Mouse (Mus musculus) MEL (cell line): ENCODE results near the gene Cebpzos. TPM values are rescaled to one million over a fixed set of nuclear protein-coding genes. Genes with fewer than 3 reads are reported as not detected.

Experiments
- DNase-seq: peaks from one replicate; pipeline ENCODE4 v3.0.0; 2011; ENCODE audit warnings: low read depth, low spot score
- H3K27ac ChIP-seq: 2 replicates; pipeline ENCODE4 v1.5.1; 2012; ENCODE audit warnings: low read depth, mild to moderate bottlenecking, control low read depth, low read length, moderate library complexity; ENCODE audit not compliant: control insufficient read depth
- H3K27me3 ChIP-seq, 2 experiments: fragments of 150-350 bp in 1 of 2; sonication (generic) in 1 of 2; 2 replicates each; pipeline ENCODE4 v1.6.1; 2012; ENCODE audit warnings: low read length in 2 of 2, mild to moderate bottlenecking in 2 of 2, improper control_type of control experiment in 1 of 2, moderate library complexity in 1 of 2; ENCODE audit not compliant: insufficient read depth in 2 of 2, control insufficient read depth in 1 of 2
- H3K36me3 ChIP-seq, 2 experiments: 2 replicates each; pipeline ENCODE4 v1.6.1; 2012 to 2014; ENCODE audit warnings: low read length in 2 of 2, improper control_type of control experiment in 1 of 2, inconsistent platforms in 1 of 2, mild to moderate bottlenecking in 1 of 2; ENCODE audit not compliant: insufficient read depth in 2 of 2, control insufficient read depth in 1 of 2
- H3K4me1 ChIP-seq, 2 experiments: fragments of 150-350 bp in 1 of 2; sonication (generic) in 1 of 2; 2 replicates each; pipeline ENCODE4 v1.6.1; 2012; ENCODE audit warnings: low read length in 2 of 2, improper control_type of control experiment in 1 of 2, mild to moderate bottlenecking in 1 of 2; ENCODE audit not compliant: insufficient read depth in 2 of 2, control insufficient read depth in 1 of 2
- H3K4me3 ChIP-seq, 2 experiments: fragments of 150-350 bp in 1 of 2; sonication (generic) in 1 of 2; 2 replicates each; pipeline ENCODE4 v1.5.1; 2012; ENCODE audit warnings: low read depth in 2 of 2, low read length in 2 of 2, mild to moderate bottlenecking in 2 of 2, moderate library complexity in 2 of 2, control low read depth in 1 of 2, improper control_type of control experiment in 1 of 2; ENCODE audit not compliant: control insufficient read depth in 1 of 2, insufficient read depth in 1 of 2
- H3K79me2 ChIP-seq: 2 replicates; pipeline ENCODE4 v1.6.1; 2012; ENCODE audit warnings: mild to moderate bottlenecking, low read length, moderate library complexity; ENCODE audit not compliant: control insufficient read depth, poor library complexity, insufficient read depth
- H3K9ac ChIP-seq: 2 replicates; pipeline ENCODE4 v1.6.1; 2012; ENCODE audit warnings: low read depth, mild to moderate bottlenecking, control low read depth, low read length, moderate library complexity; ENCODE audit not compliant: control insufficient read depth, poor library complexity, severe bottlenecking
- H3K9me3 ChIP-seq: fragments of 150-350 bp; sonication (generic); replicated peaks from 2 replicates; pipeline ENCODE4 v1.6.1; 2012; ENCODE audit warnings: mild to moderate bottlenecking, low read length, improper control_type of control experiment, moderate library complexity; ENCODE audit not compliant: insufficient read depth
- GABPA ChIP-seq: IDR thresholded peaks from 2 replicates; pipeline ENCODE4 v1.6.1; 2012; ENCODE audit warnings: low read depth, mild to moderate bottlenecking, inconsistent platforms, low read length, improper control_type of control experiment, moderate library complexity
- GATA1 ChIP-seq: IDR thresholded peaks from 2 replicates; pipeline ENCODE4 v1.6.1; 2011; ENCODE audit warnings: low read depth, low read length, improper control_type of control experiment
- KAT2A ChIP-seq: conservative IDR thresholded peaks from 2 replicates; pipeline ENCODE4 v1.6.1; 2012; ENCODE audit warnings: low read depth, low read length, improper control_type of control experiment, inconsistent platforms
- MYC ChIP-seq: IDR thresholded peaks from 2 replicates; pipeline ENCODE4 v1.6.1; 2011; ENCODE audit warnings: low read depth, mild to moderate bottlenecking, low read length, improper control_type of control experiment, moderate library complexity
- POLR2A ChIP-seq, 2 experiments: IDR thresholded peaks; 2 replicates each; pipeline ENCODE4 v1.6.1; 2011 to 2012; ENCODE audit warnings: low read length in 2 of 2, mild to moderate bottlenecking in 2 of 2, control low read depth in 1 of 2, improper control_type of control experiment in 1 of 2, low read depth in 1 of 2, moderate library complexity in 1 of 2; ENCODE audit not compliant: control insufficient read depth in 1 of 2, insufficient read depth in 1 of 2, poor library complexity in 1 of 2
- POLR2AphosphoS2 ChIP-seq: IDR thresholded peaks from 2 replicates; pipeline ENCODE4 v1.6.1; 2011; ENCODE audit warnings: low read length, improper control_type of control experiment
- POLR2AphosphoS5 ChIP-seq: IDR thresholded peaks from 2 replicates; pipeline ENCODE4 v1.6.1; 2012; ENCODE audit warnings: low read depth, borderline replicate concordance, mild to moderate bottlenecking, inconsistent platforms, low read length, moderate library complexity, mixed read lengths
- TBP ChIP-seq: IDR thresholded peaks from 2 replicates; pipeline ENCODE4 v1.8.0; 2011; ENCODE audit warnings: low read depth, low read length, improper control_type of control experiment
- UBTF ChIP-seq: IDR thresholded peaks from 2 replicates; pipeline ENCODE4 v1.6.1; 2012; ENCODE audit warnings: low read depth, mild to moderate bottlenecking, inconsistent platforms, low read length, improper control_type of control experiment, moderate library complexity, borderline replicate concordance; ENCODE audit not compliant: insufficient read depth
- ZC3H11A ChIP-seq: IDR thresholded peaks from 2 replicates; pipeline ENCODE4 v1.6.1; 2012; ENCODE audit warnings: low read depth, mild to moderate bottlenecking, inconsistent platforms, low read length, improper control_type of control experiment
- ZKSCAN1 ChIP-seq: IDR thresholded peaks from 2 replicates; pipeline ENCODE4 v1.6.1; 2012; ENCODE audit warnings: low read depth, mild to moderate bottlenecking, inconsistent platforms, low read length, improper control_type of control experiment, moderate library complexity
- ZMIZ1 ChIP-seq: IDR thresholded peaks from 2 replicates; pipeline ENCODE4 v1.6.1; 2012; ENCODE audit warnings: low read depth, mild to moderate bottlenecking, inconsistent platforms, low read length, improper control_type of control experiment, moderate library complexity
- ZNF384 ChIP-seq: IDR thresholded peaks from 2 replicates; pipeline ENCODE4 v1.6.1; 2012; ENCODE audit warnings: low read depth, mild to moderate bottlenecking, inconsistent platforms, low read length, improper control_type of control experiment
- polyA plus RNA-seq, 2 experiments: library from polyadenylated mRNA; stranded (reverse) in 1 of 2; unstranded in 1 of 2; fragments of >175 nt in 1 of 2; fragments of >200 nt in 1 of 2; gene quantifications; 2 replicates each; pipeline versions ENCODE4 v1.2.1 to v1.2.4; 2012; ENCODE audit warnings: low replicate concordance in 2 of 2, low read depth in 1 of 2; ENCODE audit not compliant: insufficient read length in 2 of 2, insufficient read depth in 1 of 2, missing spikeins in 1 of 2
- total RNA-seq: library from RNA; depleted of rRNA; stranded (reverse); fragments of 300-350 nt; gene quantifications from 2 replicates; pipeline ENCODE4 v1.2.3, GENCODE M21; 2012; rRNA removed

The Cebpzos gene
- total and polyA plus RNA-seq, 3 experiments = 18.9 to 30.2 TPM; not detected in 1

DNA sequence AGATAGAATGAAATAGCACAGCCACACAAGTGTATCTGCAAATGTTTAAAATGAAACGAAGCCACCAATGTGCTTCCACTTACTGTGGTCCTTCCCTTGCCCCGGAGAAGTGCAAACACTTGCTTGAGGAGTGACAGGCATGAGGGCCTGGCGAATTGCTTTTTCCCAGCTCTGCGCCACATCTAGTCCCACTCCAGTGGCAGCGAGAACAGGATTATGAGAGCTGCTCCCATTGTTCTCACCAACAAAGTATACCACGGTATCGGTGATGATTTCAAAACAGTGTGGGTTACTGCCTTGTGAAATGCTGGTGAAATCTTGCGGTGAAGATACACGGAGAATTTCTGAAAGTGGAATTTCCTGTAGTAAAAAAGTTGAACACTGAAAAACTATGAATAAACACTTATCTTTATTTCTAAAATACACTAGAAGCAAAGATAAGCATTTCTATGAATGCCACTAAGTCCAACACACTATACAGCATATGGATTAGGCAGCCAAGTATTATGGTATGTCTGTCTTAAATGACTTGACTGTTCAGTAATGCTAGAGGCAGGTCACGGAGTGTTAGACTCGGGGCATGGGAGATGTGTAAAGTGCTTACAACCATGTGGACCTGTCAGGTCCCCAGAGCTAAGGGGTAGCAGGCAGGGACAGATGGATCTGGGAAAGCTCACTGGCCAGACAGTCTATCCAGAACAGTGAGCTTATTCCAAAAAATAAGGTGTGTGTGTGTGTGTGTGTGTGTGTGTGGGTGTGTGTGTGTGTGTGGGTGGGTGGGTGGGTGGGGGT is 50.0 kb downstream of the Cebpzos start:
- H3K4me1 ChIP-seq = no peaks in the 10 kb centered on the region
- H3K4me3 ChIP-seq = no peak overlapping the region
- H3K79me2 ChIP-seq = no peaks in the 10 kb centered on the region
- H3K27ac ChIP-seq = no peak overlapping the region
- H3K9me3 ChIP-seq = no peaks in the 10 kb centered on the region
- no peak overlapping the region for H3K9ac ChIP-seq
- H3K27me3 ChIP-seq = no peaks in the 10 kb centered on the region
- H3K36me3 ChIP-seq = no peaks in the 10 kb centered on the region
- TF ChIP-seq GABPA (no peak), ZC3H11A (no peak), POLR2A (IDR thresholded peaks at IDR 0.05; ENCODE audit: control insufficient read depth in 1 of 2, insufficient read depth in 1 of 2, low read depth in 1 of 2, low read length in 2 of 2, poor library complexity in 1 of 2) (no peak), MYC (no peak), GATA1 (no peak), ZKSCAN1 (no peak), KAT2A (no peak), POLR2AphosphoS5 (no peak), ZNF384 (no peak), TBP (no peak), UBTF (no peak)
- no peak for DNase-seq

DNA sequence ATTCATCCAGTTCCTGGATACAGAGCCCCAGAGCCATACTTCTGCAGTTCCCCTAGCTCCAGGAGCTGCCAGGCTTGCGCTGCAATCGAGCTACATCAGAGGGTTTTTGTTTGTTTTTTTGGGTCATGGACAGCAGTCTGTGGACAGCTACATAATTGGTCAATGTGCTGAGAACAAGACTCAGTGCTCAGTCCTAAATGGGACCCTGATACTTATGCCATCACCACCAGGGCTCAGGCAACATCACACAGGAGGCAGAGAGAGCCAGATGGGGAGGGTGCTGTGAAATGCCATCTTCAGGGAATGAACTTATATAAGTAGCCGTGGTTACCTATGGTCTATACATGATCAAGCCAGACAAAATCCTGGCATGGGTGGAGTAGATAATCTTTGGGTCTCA is 52.2 kb downstream of the Cebpzos start:
- no peak for DNase-seq
- Histone ChIP-seq H3K27me3 (no peaks in the 10 kb centered on the region), H3K36me3 (no peaks in the 10 kb centered on the region), H3K4me3 (no peak overlapping the region), H3K4me1 (no peaks in the 10 kb centered on the region), H3K9me3 (no peaks in the 10 kb centered on the region), H3K9ac (no peak overlapping the region), H3K79me2 (no peaks in the 10 kb centered on the region), H3K27ac (no peak overlapping the region)
- TF ChIP-seq MYC (no peak), ZNF384 (no peak), POLR2AphosphoS2 (no peak), GABPA (no peak), ZMIZ1 (no peak)

Other genes with a start within 250 kb of the Cebpzos start
- gene Strn, start 179.3 kb upstream of the Cebpzos start, total RNA-seq = 10.2 and 13.4 TPM in 2 replicates
- 10 to 100 TPM in 1 of 2 experiments, not detected in 1; 13.9 TPM for gene Strn, start 179.3 kb upstream of the Cebpzos start, polyA plus RNA-seq
- 9.8 and 10.4 TPM in 2 replicates for gene Heatr5b, start 81.1 kb upstream of the Cebpzos start, total RNA-seq
- gene Heatr5b, start 81.1 kb upstream of the Cebpzos start, polyA plus RNA-seq = 10 to 100 TPM in 1 of 2 experiments, not detected in 1; 19.9 TPM
- 9.5 and 10.3 TPM in 2 replicates for gene Gpatch11, start 80.9 kb upstream of the Cebpzos start, total RNA-seq
- 10 to 100 TPM in 1 of 2 experiments, not detected in 1; 12.4 TPM for gene Gpatch11, start 80.9 kb upstream of the Cebpzos start, polyA plus RNA-seq
- 10.2 and 14.1 TPM in 2 replicates for gene Eif2ak2, start 33.9 kb upstream of the Cebpzos start, total RNA-seq
- gene Eif2ak2, start 33.9 kb upstream of the Cebpzos start, polyA plus RNA-seq = 10 to 100 TPM in 1 of 2 experiments, not detected in 1; 18.1 TPM
- gene Sult6b1, start 9.5 kb upstream of the Cebpzos start, total RNA-seq = not detected in 2 replicates
- under 1 TPM in 1 of 2 experiments, not detected in 1; 0.29 TPM for gene Sult6b1, start 9.5 kb upstream of the Cebpzos start, polyA plus RNA-seq
- 72.2 and 80.7 TPM in 2 replicates for gene Cebpz, start 20.6 kb downstream of the Cebpzos start, total RNA-seq
- gene Cebpz, start 20.6 kb downstream of the Cebpzos start, polyA plus RNA-seq = 100 to 1,000 TPM in 1 of 2 experiments, 10 to 100 TPM in 1; 69.9 to 128 TPM
- gene Ndufaf7, start 20.6 kb downstream of the Cebpzos start, total RNA-seq = 22.6 TPM in 2 replicates
- gene Ndufaf7, start 20.6 kb downstream of the Cebpzos start, polyA plus RNA-seq = 10 to 100 TPM in 1 of 2 experiments, not detected in 1; 29.3 TPM
- 4.8 TPM in 2 replicates for gene Prkd3, start 104.3 kb downstream of the Cebpzos start, total RNA-seq
- gene Prkd3, start 104.3 kb downstream of the Cebpzos start, polyA plus RNA-seq = 1 to 10 TPM in 1 of 2 experiments, not detected in 1; 5.7 TPM
- gene Qpct, start 135.4 kb downstream of the Cebpzos start, total RNA-seq = not detected in 2 replicates
- gene Qpct, start 135.4 kb downstream of the Cebpzos start, polyA plus RNA-seq = not detected